27 mouse cellular contexts compared by ENCODE assay signal in the genomic region with DNA sequence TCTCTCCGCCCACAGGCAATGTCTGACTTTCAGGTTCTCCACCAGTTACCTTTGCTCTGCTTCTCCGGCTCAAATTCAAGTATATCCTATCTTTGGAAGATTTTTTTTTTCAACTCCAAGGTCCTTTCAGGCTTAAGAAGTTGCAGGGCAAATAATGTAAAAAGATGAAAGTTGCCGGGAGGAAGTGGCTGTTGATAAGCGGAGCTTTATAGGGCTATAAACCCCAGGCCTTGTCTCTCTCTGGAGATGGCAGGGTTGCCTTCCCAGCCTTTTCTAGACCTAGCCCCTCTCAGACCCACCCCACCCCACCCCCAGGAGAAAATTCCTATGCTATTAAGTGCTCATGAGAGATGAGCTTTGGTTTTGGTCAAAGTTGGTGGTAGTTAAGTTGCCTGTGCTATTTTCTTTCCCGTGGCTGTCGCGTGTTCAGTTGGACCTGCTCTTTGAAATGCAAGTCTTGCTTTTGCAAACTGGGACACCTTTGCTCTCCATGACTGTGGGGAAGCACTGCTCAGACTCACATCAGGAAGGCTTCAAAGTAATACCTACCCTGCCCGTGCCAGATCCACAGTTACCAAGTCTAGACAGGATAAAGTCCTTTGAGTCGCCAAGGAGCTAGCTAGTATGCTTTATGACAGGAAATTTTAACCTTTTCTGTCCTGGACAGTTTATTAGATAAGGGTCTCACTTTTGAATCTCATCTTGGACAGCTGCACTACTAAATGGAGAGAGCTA. TPM values are rescaled to one million over a fixed set of nuclear protein-coding genes. Genes with fewer than 3 reads are reported as not detected.
DNase-seq lines count a peak whose midpoint lies in the region; ATAC-seq lines count a peak whose summit lies in the region.
"Had no signal": no experiment of that assay in that cellular context is flagged by ENCODE, and none has a peak within 500 bp of the region (broad histone marks: within the 10 kb centered on the region; RNA-seq: fewer than 3 reads in every experiment).

No protein-coding gene starts in this region.

- WGBS in lung, embryonic 15.5 days, result 57% methylated on average over 9 of the region's 9 CpGs
- WGBS in intestine, embryonic 14.5 days, result 59% methylated on average over 9 of the region's 9 CpGs
- WGBS in intestine, embryonic 16.5 days, result 38% methylated on average over 9 of the region's 9 CpGs
- 92% methylated on average over 9 of the region's 9 CpGs for WGBS in forebrain, embryonic 11.5 days

- no peaks in the 10 kb centered on the region for H3K9me3 ChIP-seq in lung, embryonic 15.5 days
- H3K9me3 ChIP-seq in intestine, embryonic 14.5 days (ENCODE audit: control insufficient read depth, low read length), result no peaks in the 10 kb centered on the region
- no peaks in the 10 kb centered on the region for H3K9me3 ChIP-seq in intestine, embryonic 16.5 days (ENCODE audit: control insufficient read depth, low read length)
- no peaks in the 10 kb centered on the region for H3K9me3 ChIP-seq in forebrain, embryonic 11.5 days (ENCODE audit: control insufficient read depth, low read length)
- H3K9me3 ChIP-seq: forebrain, embryonic 10.5 days; heart, embryonic 10.5 days; heart, embryonic 13.5 days had no signal

- no peak overlapping the region for H3K4me2 ChIP-seq in lung, embryonic 15.5 days
- H3K4me2 ChIP-seq in intestine, embryonic 14.5 days (ENCODE audit: low read length), result no peak overlapping the region
- H3K4me2 ChIP-seq in intestine, embryonic 16.5 days (ENCODE audit: low read depth, low read length), result no peak overlapping the region
- no peak overlapping the region for H3K4me2 ChIP-seq in forebrain, embryonic 11.5 days (ENCODE audit: low read depth, low read length, severe bottlenecking)
- H3K4me2 ChIP-seq: heart, embryonic 13.5 days; hindbrain, embryonic 14.5 days had no signal

- no peaks in the 10 kb centered on the region for H3K36me3 ChIP-seq in lung, embryonic 15.5 days
- no peaks in the 10 kb centered on the region for H3K36me3 ChIP-seq in intestine, embryonic 14.5 days (ENCODE audit: control insufficient read depth, insufficient read depth, low read length)
- no peaks in the 10 kb centered on the region for H3K36me3 ChIP-seq in intestine, embryonic 16.5 days (ENCODE audit: control insufficient read depth, insufficient read depth, low read length)
- H3K36me3 ChIP-seq in forebrain, embryonic 11.5 days (ENCODE audit: control insufficient read depth, insufficient read depth, low read length), result no peaks in the 10 kb centered on the region
- H3K36me3 ChIP-seq: forebrain, embryonic 10.5 days; G1E; heart, embryonic 10.5 days; heart, embryonic 13.5 days had no signal

- H3K27ac ChIP-seq in lung, embryonic 15.5 days, result peak overlapping the region; percentile 44
- H3K27ac ChIP-seq in intestine, embryonic 14.5 days (ENCODE audit: low read depth), result no peak overlapping the region
- no peak overlapping the region for H3K27ac ChIP-seq in intestine, embryonic 16.5 days (ENCODE audit: low read length)
- no peak overlapping the region for H3K27ac ChIP-seq in forebrain, embryonic 11.5 days (ENCODE audit: low read depth, low read length)
- H3K27ac ChIP-seq: heart, adult 2 months; heart, embryonic 10.5 days; heart, embryonic 13.5 days; hindbrain, embryonic 14.5 days; hindbrain, postnatal 0 days had no signal

- DNase-seq in lung, postnatal 36 days, result no peak
- no peak for DNase-seq in intestine, embryonic 14.5 days (ENCODE audit: low spot score)
- no peak for DNase-seq in frontal cortex, postnatal 25 days (ENCODE audit: low spot score in 2 of 2)
- DNase-seq in forebrain, embryonic 11.5 days (ENCODE audit: low spot score), result no peak
- DNase-seq: adrenal gland, postnatal 10 days; adrenal gland, postnatal 36 days; B cell, adult 2 months; cerebellum, adult 18-20 months; cerebellum, adult 9-10 months; cerebellum, postnatal 14 days; forebrain, postnatal 0 days; gastrocnemius, postnatal 10 days; gastrocnemius, postnatal 36 days; heart, adult 2 months; heart, postnatal 14 days; heart, postnatal 4 days had no signal

- H3K4me1 ChIP-seq in lung, embryonic 15.5 days, result peaks cover 8% of the 10 kb centered on the region
- H3K4me1 ChIP-seq in intestine, embryonic 14.5 days (replicated peaks; ENCODE audit: control insufficient read depth, insufficient read depth, low read length), result no peaks in the 10 kb centered on the region
- H3K4me1 ChIP-seq in intestine, embryonic 16.5 days (ENCODE audit: control insufficient read depth, insufficient read depth, low read length), result peaks cover 16% of the 10 kb centered on the region; the same call in 1 of the 2 replicates
- peaks cover 4% of the 10 kb centered on the region; the same call in 1 of the 2 replicates for H3K4me1 ChIP-seq in forebrain, embryonic 11.5 days (replicated peaks; ENCODE audit: control insufficient read depth, insufficient read depth, low read length)
- H3K4me1 ChIP-seq: heart, embryonic 10.5 days; heart, embryonic 13.5 days had no signal

- no peaks in the 10 kb centered on the region for H3K27me3 ChIP-seq in lung, embryonic 15.5 days
- H3K27me3 ChIP-seq in intestine, embryonic 14.5 days (replicated peaks; ENCODE audit: control insufficient read depth, insufficient read depth, low read length), result no peaks in the 10 kb centered on the region
- no peaks in the 10 kb centered on the region for H3K27me3 ChIP-seq in intestine, embryonic 16.5 days (replicated peaks; ENCODE audit: control insufficient read depth, insufficient read depth, low read length)
- H3K27me3 ChIP-seq in forebrain, embryonic 11.5 days (ENCODE audit: control insufficient read depth, insufficient read depth, low read length), result no peaks in the 10 kb centered on the region
- H3K27me3 ChIP-seq: CH12.LX, Patski had no signal

- H3K4me3 ChIP-seq in lung, embryonic 15.5 days, result no peak overlapping the region
- no peak overlapping the region for H3K4me3 ChIP-seq in intestine, embryonic 14.5 days (ENCODE audit: low read depth, low read length)
- H3K4me3 ChIP-seq in intestine, embryonic 16.5 days (ENCODE audit: low read length), result no peak overlapping the region
- no peak overlapping the region for H3K4me3 ChIP-seq in forebrain, embryonic 11.5 days (ENCODE audit: low read depth, low read length)
- H3K4me3 ChIP-seq: forebrain, embryonic 10.5 days; heart, adult 2 months; heart, embryonic 10.5 days; heart, embryonic 13.5 days had no signal

- no peak overlapping the region for H3K9ac ChIP-seq in lung, embryonic 15.5 days
- no peak overlapping the region for H3K9ac ChIP-seq in intestine, embryonic 14.5 days (ENCODE audit: low read length)
- no peak overlapping the region for H3K9ac ChIP-seq in intestine, embryonic 16.5 days (ENCODE audit: low read depth, low read length)
- no peak overlapping the region for H3K9ac ChIP-seq in forebrain, embryonic 11.5 days (ENCODE audit: low read length)
- H3K9ac ChIP-seq: forebrain, postnatal 0 days; heart, embryonic 13.5 days; hindbrain, embryonic 14.5 days had no signal

- no peak for ATAC-seq in lung, embryonic 15.5 days (ENCODE audit: borderline replicate concordance, extremely low read depth, low FRiP score, low TSS enrichment)
- peak; percentile 82 for ATAC-seq in intestine, embryonic 14.5 days (replicated peaks; ENCODE audit: low FRiP score, low TSS enrichment, low read depth)
- ATAC-seq in intestine, embryonic 16.5 days, result peak; percentile 91
- no peak for ATAC-seq in forebrain, embryonic 11.5 days (replicated peaks; ENCODE audit: low FRiP score)
- ATAC-seq: forebrain, embryonic 14.5 days; forebrain, postnatal 0 days; hindbrain, postnatal 0 days; Patski had no signal

RNA-seq across cellular contexts. Expression of a gene that starts 46.7 kb away (rescaled TPM):
- polyA plus RNA-seq in lung, embryonic 15.5 days (2015; fragmentation: Nextera tagmentation; extraction: Ambion mirVana), result 63.4 and 64.2 TPM in 2 replicates
- 38.9 and 44.9 TPM in 2 replicates for polyA plus RNA-seq in intestine, embryonic 14.5 days (2014; fragmentation: Nextera tagmentation; extraction: Ambion mirVana)
- 25.5 and 26.5 TPM in 2 replicates for polyA plus RNA-seq in intestine, embryonic 16.5 days (2015; fragmentation: Nextera tagmentation; extraction: Ambion mirVana)
- polyA plus RNA-seq in forebrain, embryonic 11.5 days (2014; fragmentation: Nextera tagmentation; extraction: Ambion mirVana), result 165 and 180 TPM in 2 replicates
- polyA plus RNA-seq: G1E had no signal

Comparison
In these comparisons a context has a peak if more than half of its experiments do, and no peak if none do; other contexts are left out.
1. ATAC-seq: peak in intestine, embryonic 14.5 days (single experiment) and intestine, embryonic 16.5 days (single experiment); none in lung, embryonic 15.5 days (single experiment) and forebrain, embryonic 11.5 days (single experiment).